Mouse (Mus musculus): ENCODE data around the gene Lhb. TPM values are rescaled to one million over a fixed set of nuclear protein-coding genes. Genes with fewer than 3 reads are reported as not detected.

Lhb gene
- total RNA-seq, 2 experiments from 2014 or later = 0.57 TPM; not detected in 1

GRCm38 (mm10) chr7:45467090-45467670, 46.6 kb downstream of the Lhb start:
- no peak for DNase-seq (ENCODE audit: extremely low spot score in 1 of 2, low spot score in 1 of 2)

DNA sequence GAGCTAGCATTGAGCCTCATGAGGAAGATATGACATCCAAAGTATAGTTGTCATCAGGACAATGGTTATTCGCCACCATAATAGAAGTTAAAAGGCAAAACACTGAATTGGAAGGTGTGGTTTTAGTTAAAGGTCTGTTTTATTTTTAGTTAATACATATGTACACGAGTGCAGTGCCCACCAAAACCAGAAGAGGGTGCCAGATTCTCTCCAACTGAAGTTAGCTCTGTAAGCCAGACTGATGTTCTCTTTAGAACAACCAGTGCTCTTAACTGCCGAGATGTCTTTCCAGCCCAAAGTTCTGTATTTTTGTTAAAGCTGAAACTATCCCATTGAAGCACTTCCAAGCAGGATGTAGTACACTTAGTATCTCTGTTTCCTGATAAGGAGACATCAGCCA, 50.2 kb downstream of the Lhb start:
- peak in 1 of 2 experiments; percentile 84 for DNase-seq (ENCODE audit: extremely low spot score in 1 of 2, low spot score in 1 of 2)

Small RNA genes lying within 50 kb of the gene (microRNA-seq; reads per million reads assigned to microRNA genes)
- 0 to 0.20 reads per million in 2 experiments for gene Gm22133

Other genes with a start within 250 kb of the Lhb start
- gene Gfy, start 241.3 kb upstream of the Lhb start, total RNA-seq (2021) = under 1 TPM in 1 of 2 experiments, not detected in 1; 0.26 TPM
- not detected for gene Pth2, start 239.8 kb upstream of the Lhb start, total RNA-seq (2021)
- gene Ccdc155, start 215.9 kb upstream of the Lhb start, total RNA-seq (2021) = 1 to 10 TPM; 2.4 to 2.9 TPM
- gene Dkkl1, start 208.7 kb upstream of the Lhb start, total RNA-seq (2021) = 1 to 10 TPM; 1.2 to 2.4 TPM
- 1 to 10 TPM; 4.7 to 5.5 TPM for gene Tead2, start 205.1 kb upstream of the Lhb start, total RNA-seq (2021)
- 1 to 10 TPM; 3.1 to 5.7 TPM for gene Cd37, start 181.7 kb upstream of the Lhb start, total RNA-seq (2021)
- gene Slc6a16, start 179.7 kb upstream of the Lhb start, total RNA-seq (2021) = 1 to 10 TPM; 1.6 to 2.2 TPM
- gene Slc6a21, start 143.3 kb upstream of the Lhb start, total RNA-seq (2021) = not detected
- 10 to 100 TPM; 14.1 to 18.5 TPM for gene Trpm4, start 87.0 kb upstream of the Lhb start, total RNA-seq (2021)
- under 1 TPM in 1 of 2 experiments, not detected in 1; 0.17 TPM for gene Hrc, start 85.5 kb upstream of the Lhb start, total RNA-seq (2021)
- 100 to 1,000 TPM; 129 to 134 TPM for gene Ppfia3, start 53.8 kb upstream of the Lhb start, total RNA-seq (2021)
- gene Lin7b, start 50.2 kb upstream of the Lhb start, total RNA-seq (2021) = 100 to 1,000 TPM; 151 to 155 TPM
- gene Snrnp70, start 25.1 kb upstream of the Lhb start, total RNA-seq (2021) = 100 to 1,000 TPM; 288 to 443 TPM
- gene Kcna7, start 15.2 kb upstream of the Lhb start, total RNA-seq (2021) = not detected
- under 1 TPM in 1 of 2 experiments, not detected in 1; 0.22 TPM for gene Ntf5, start 7.1 kb upstream of the Lhb start, total RNA-seq (2021)
- 10 to 100 TPM; 13.9 to 16.5 TPM for gene Gys1, start 14.0 kb downstream of the Lhb start, total RNA-seq (2021)
- 10 to 100 TPM; 34.3 to 40.6 TPM for gene Ruvbl2, start 17.3 kb downstream of the Lhb start, total RNA-seq (2021)
- gene Ftl1, start 39.1 kb downstream of the Lhb start, total RNA-seq (2021) = 100 to 1,000 TPM; 204 to 228 TPM
- 10 to 100 TPM; 81.6 to 82.1 TPM for gene Bax, start 46.1 kb downstream of the Lhb start, total RNA-seq (2021)
- gene Tulp2, start 61.1 kb downstream of the Lhb start, total RNA-seq (2021) = not detected
- 1 to 10 TPM in 1 of 2 experiments, under 1 TPM in 1; 0.63 to 1.1 TPM for gene Gm45808, start 66.0 kb downstream of the Lhb start, total RNA-seq (2021)
- gene Dhdh, start 68.0 kb downstream of the Lhb start, total RNA-seq (2021) = 1 to 10 TPM; 3.1 to 5.7 TPM
- 100 to 1,000 TPM; 102 to 105 TPM for gene Nucb1, start 89.6 kb downstream of the Lhb start, total RNA-seq (2021)
- 10 to 100 TPM; 19.6 to 21.6 TPM for gene Ppp1r15a, start 105.4 kb downstream of the Lhb start, total RNA-seq (2021)
- under 1 TPM; 0.47 TPM for gene Plekha4, start 105.5 kb downstream of the Lhb start, total RNA-seq (2021)
- under 1 TPM in 1 of 2 experiments, not detected in 1; 0.54 TPM for gene Hsd17b14, start 134.1 kb downstream of the Lhb start, total RNA-seq (2021)
- 10 to 100 TPM; 20.5 to 23.4 TPM for gene Bcat2, start 149.3 kb downstream of the Lhb start, total RNA-seq (2021)
- gene Fgf21, start 194.7 kb downstream of the Lhb start, total RNA-seq (2021) = not detected
- not detected for gene Fut1, start 196.5 kb downstream of the Lhb start, total RNA-seq (2021)
- not detected for gene Izumo1, start 201.0 kb downstream of the Lhb start, total RNA-seq (2021)
- 1 to 10 TPM; 6.1 to 6.5 TPM for gene Rasip1, start 206.7 kb downstream of the Lhb start, total RNA-seq (2021)
- gene Mamstr, start 219.2 kb downstream of the Lhb start, total RNA-seq (2021) = 1 to 10 TPM; 3.1 to 3.4 TPM
- under 1 TPM; 0.31 to 0.32 TPM for gene Fut2, start 245.6 kb downstream of the Lhb start, total RNA-seq (2021)

Data from layer of hippocampus, postnatal 25 days (tissue).